Mouse (Mus musculus) midbrain, embryonic 10.5 days (tissue): ENCODE measurements at regions not wholly inside any gene's neighbourhood (a gene's known extent, or its start where the extent isn't known, plus 50 kb on each side); places are given as distances from the start of the nearest gene placed in this dataset.

Experiments
- DNase-seq: peaks from one replicate; pipeline ENCODE4 v3.0.0-alpha.2; 2017; ENCODE audit warnings: low spot score
- H3K27ac ChIP-seq: fragments of 300-500 bp; sonication (generic); replicated peaks from 2 replicates; pipeline ENCODE4 v1.5.1; 2016; ENCODE audit warnings: mild to moderate bottlenecking
- H3K27me3 ChIP-seq: fragments of 300-500 bp; sonication (generic); 2 replicates; pipeline ENCODE4 v1.6.1; 2016; ENCODE audit warnings: low read depth, mild to moderate bottlenecking; ENCODE audit not compliant: poor library complexity, severe bottlenecking
- H3K36me3 ChIP-seq: fragments of 300-500 bp; sonication (generic); 2 replicates; pipeline ENCODE4 v1.6.1; 2016; ENCODE audit warnings: mild to moderate bottlenecking, moderate library complexity
- H3K4me1 ChIP-seq: fragments of 300-500 bp; sonication (generic); 2 replicates; pipeline ENCODE4 v1.6.1; 2016
- H3K4me3 ChIP-seq: fragments of 300-500 bp; sonication (generic); 2 replicates; pipeline ENCODE4 v1.5.1; 2016; ENCODE audit warnings: mild to moderate bottlenecking, moderate library complexity
- H3K9me3 ChIP-seq: fragments of 300-500 bp; sonication (generic); replicated peaks from 2 replicates; pipeline ENCODE4 v1.6.1; 2016; ENCODE audit warnings: mild to moderate bottlenecking
- whole genome bisulfite sequencing: fragments of 180-500 bp; shearing (Covaris S2); methylation state at CpG from one replicate; pipeline ENCODE4 v1.1.7; 2016; 5-methylcytosine and 5-hydroxymethylcytosine counted together

GRCm38 (mm10) chr11:31615107-31615811 lies 56.4 kb downstream of the Bod1 start:
- WGBS: 62% methylated on average over 10 of the region's 10 CpGs
- Histone ChIP-seq H3K36me3 (no peaks in the 10 kb centered on the region), H3K4me3 (no peak overlapping the region)

GRCm38 (mm10) chr11:31614394-31614713 lies 57.3 kb downstream of the Bod1 start:
- Histone ChIP-seq H3K36me3 (no peaks in the 10 kb centered on the region), H3K27me3 (no peaks in the 10 kb centered on the region), H3K9me3 (no peaks in the 10 kb centered on the region), H3K27ac (no peak overlapping the region), H3K4me1 (peaks cover 7% of the 10 kb centered on the region; the same call in 1 of the 2 replicates), H3K4me3 (no peak overlapping the region)
- DNase-seq: no peak
- WGBS: 87% methylated on average over 7 of the region's 7 CpGs

More at GRCm38 (mm10) chr11:31615107-31615811, 56.4 kb downstream of the Bod1 start:
- peak; percentile 64 for DNase-seq
- no peaks in the 10 kb centered on the region for H3K27me3 ChIP-seq
- H3K9me3 ChIP-seq: no peaks in the 10 kb centered on the region
- peaks cover 7% of the 10 kb centered on the region; the same call in 1 of the 2 replicates for H3K4me1 ChIP-seq
- H3K27ac ChIP-seq: no peak overlapping the region

- no peaks in the 10 kb centered on the region for H3K36me3 ChIP-seq
- H3K4me1 ChIP-seq: peaks cover 7% of the 10 kb centered on the region; the same call in 1 of the 2 replicates
- H3K4me3 ChIP-seq: no peak overlapping the region
- WGBS: 76% methylated on average over 11 of the region's 11 CpGs
- DNase-seq: no peak
- H3K9me3 ChIP-seq: no peaks in the 10 kb centered on the region
- H3K27me3 ChIP-seq: no peaks in the 10 kb centered on the region
- H3K27ac ChIP-seq: no peak overlapping the region
These were observed 57.8 kb downstream of the Bod1 start for GRCm38 (mm10) chr11:31613688-31614393.

- no peaks in the 10 kb centered on the region for H3K9me3 ChIP-seq
- H3K36me3 ChIP-seq: no peaks in the 10 kb centered on the region
- no peak overlapping the region for H3K27ac ChIP-seq
- no peaks in the 10 kb centered on the region for H3K4me1 ChIP-seq
- peak; percentile 10 for DNase-seq
- H3K27me3 ChIP-seq: no peaks in the 10 kb centered on the region
- WGBS: 89% methylated on average over 4 of the region's 4 CpGs
- no peak overlapping the region for H3K4me3 ChIP-seq
These were observed 63.2 kb downstream of the Bod1 start for GRCm38 (mm10) chr11:31608458-31608857.

- no peaks in the 10 kb centered on the region for H3K27me3 ChIP-seq
- H3K9me3 ChIP-seq: 0 out of 2 replicates have a peak, but pooled peaks cover 3% of the 10 kb centered on the region
- H3K4me3 ChIP-seq: no peak overlapping the region
- no peak overlapping the region for H3K27ac ChIP-seq
- no peaks in the 10 kb centered on the region for H3K36me3 ChIP-seq
- 86% methylated on average over 7 of the region's 7 CpGs for WGBS
- no peak for DNase-seq
- no peaks in the 10 kb centered on the region for H3K4me1 ChIP-seq
These were observed 70.2 kb downstream of the Bod1 start for GRCm38 (mm10) chr11:31601499-31601898.

- Histone ChIP-seq H3K4me1 (no peaks in the 10 kb centered on the region), H3K27me3 (no peaks in the 10 kb centered on the region), H3K4me3 (no peak overlapping the region), H3K9me3 (no peaks in the 10 kb centered on the region), H3K36me3 (no peaks in the 10 kb centered on the region), H3K27ac (no peak overlapping the region)
- 91% methylated on average over 2 of the region's 2 CpGs for WGBS
- no peak for DNase-seq
These were observed 78.1 kb downstream of the Bod1 start for GRCm38 (mm10) chr11:31593604-31594003.

GRCm38 (mm10) chr11:31592061-31592460 lies 79.6 kb downstream of the Bod1 start:
- DNase-seq: no peak
- Histone ChIP-seq H3K4me3 (no peak overlapping the region), H3K27me3 (no peaks in the 10 kb centered on the region), H3K27ac (no peak overlapping the region), H3K4me1 (no peaks in the 10 kb centered on the region), H3K9me3 (no peaks in the 10 kb centered on the region), H3K36me3 (no peaks in the 10 kb centered on the region)
- WGBS: 83% methylated on average over 11 of the region's 11 CpGs

- Histone ChIP-seq H3K4me1 (no peaks in the 10 kb centered on the region), H3K9me3 (no peaks in the 10 kb centered on the region), H3K4me3 (no peak overlapping the region), H3K36me3 (no peaks in the 10 kb centered on the region), H3K27me3 (no peaks in the 10 kb centered on the region), H3K27ac (no peak overlapping the region)
- no peak for DNase-seq
- WGBS: 88% methylated on average over 6 of the region's 6 CpGs
These were observed 80.6 kb downstream of the Bod1 start for GRCm38 (mm10) chr11:31591037-31591554.

GRCm38 (mm10) chr11:31574941-31575340 lies 96.7 kb downstream of the Bod1 start:
- Histone ChIP-seq H3K9me3 (peaks cover under 1% of the 10 kb centered on the region; the same call in 1 of the 2 replicates), H3K4me1 (no peaks in the 10 kb centered on the region)
- WGBS: 83% methylated on average over 3 of the region's 3 CpGs

GRCm38 (mm10) chr11:31564742-31565510 lies 106.8 kb downstream of the Bod1 start:
- H3K27ac ChIP-seq: no peak overlapping the region
- H3K9me3 ChIP-seq: peaks cover 2% of the 10 kb centered on the region; the same call in 1 of the 2 replicates
- no peaks in the 10 kb centered on the region for H3K36me3 ChIP-seq
- H3K4me3 ChIP-seq: no peak overlapping the region
- no peaks in the 10 kb centered on the region for H3K27me3 ChIP-seq
- 84% methylated on average over 13 of the region's 13 CpGs for WGBS
- no peak for DNase-seq
- no peaks in the 10 kb centered on the region for H3K4me1 ChIP-seq

More at GRCm38 (mm10) chr11:31574941-31575340, 96.7 kb downstream of the Bod1 start:
- no peak for DNase-seq
- no peaks in the 10 kb centered on the region for H3K36me3 ChIP-seq
- no peaks in the 10 kb centered on the region for H3K27me3 ChIP-seq
- H3K4me3 ChIP-seq: no peak overlapping the region
- H3K27ac ChIP-seq: no peak overlapping the region

GRCm38 (mm10) chr11:31563826-31564741 lies 107.6 kb downstream of the Bod1 start:
- Histone ChIP-seq H3K27ac (no peak overlapping the region), H3K27me3 (no peaks in the 10 kb centered on the region)
- WGBS: 77% methylated on average over 10 of the region's 10 CpGs

GRCm38 (mm10) chr11:31562954-31563353 lies 108.7 kb downstream of the Bod1 start:
- no peak for DNase-seq
- Histone ChIP-seq H3K36me3 (no peaks in the 10 kb centered on the region), H3K4me1 (no peaks in the 10 kb centered on the region), H3K9me3 (no peaks in the 10 kb centered on the region), H3K27ac (no peak overlapping the region), H3K27me3 (no peaks in the 10 kb centered on the region), H3K4me3 (no peak overlapping the region)
- 88% methylated on average over 3 of the region's 3 CpGs for WGBS

More at GRCm38 (mm10) chr11:31563826-31564741, 107.6 kb downstream of the Bod1 start:
- no peak for DNase-seq
- Histone ChIP-seq H3K4me3 (no peak overlapping the region), H3K4me1 (no peaks in the 10 kb centered on the region), H3K36me3 (no peaks in the 10 kb centered on the region), H3K9me3 (no peaks in the 10 kb centered on the region)
